Mouse (Mus musculus): ENCODE data around the gene Rabif.
"Not testable (repeated sequence)": the region's sequence is repeated elsewhere in the genome, so short reads cannot be mapped to it uniquely, and the experiment has no call there.

The Rabif gene

DNA sequence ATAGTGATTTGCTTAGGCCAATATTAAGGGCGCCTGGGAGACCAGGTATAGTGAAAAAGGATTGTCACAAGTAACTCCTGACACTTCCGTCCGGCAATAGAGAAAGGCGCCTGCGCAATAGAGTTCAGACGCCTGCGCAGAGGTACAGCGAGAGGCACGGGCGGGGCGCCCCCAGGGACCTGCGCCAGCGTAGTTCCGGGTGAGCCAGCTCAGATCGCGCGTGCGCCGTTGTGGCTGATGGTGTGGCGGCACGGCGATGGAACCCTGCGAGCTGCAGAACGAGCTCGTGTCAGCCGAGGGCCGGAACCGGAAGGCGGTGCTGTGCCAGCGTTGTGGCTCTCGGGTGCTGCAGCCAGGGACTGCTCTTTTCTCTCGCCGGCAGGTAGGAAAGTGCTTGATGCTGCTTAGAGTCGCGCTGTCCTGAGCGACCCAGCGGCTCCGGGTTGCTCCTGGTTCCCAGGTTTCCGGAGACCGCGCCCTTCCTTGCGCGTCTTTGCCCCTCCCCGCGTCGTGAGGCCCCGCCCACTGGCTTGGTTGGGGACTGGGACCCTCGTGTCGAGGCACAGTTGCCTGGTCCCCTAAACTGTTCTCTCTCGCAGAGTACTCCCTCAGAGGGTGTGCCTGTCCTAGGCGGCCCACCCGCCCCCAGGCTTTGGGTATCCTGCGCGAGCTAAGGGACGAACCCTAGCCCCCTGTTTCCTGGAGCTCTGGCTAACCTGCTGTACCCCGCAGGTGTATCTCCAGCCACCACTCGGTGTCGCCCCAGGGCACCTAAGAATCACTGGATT is at the start of gene Rabif:
Gene Rabif (plus strand): TSS at position 221 of the 788 bp plus-strand sequence.
- peak; percentile 98 for DNase-seq (ENCODE audit: low read depth, low spot score)

- DNase-seq (ENCODE audit: low read depth, low spot score) = no peak
These were observed 49.0 kb upstream of the Rabif start for GRCm38 (mm10) chr1:134445418-134445817.

GRCm38 (mm10) chr1:134448537-134448936 is 45.9 kb upstream of the Rabif start:
- DNase-seq (ENCODE audit: low read depth, low spot score) = not testable (repeated sequence)

- DNase-seq (ENCODE audit: low read depth, low spot score) = no peak
These were observed 44.2 kb upstream of the Rabif start for GRCm38 (mm10) chr1:134450201-134450600.

- peak; percentile 25 for DNase-seq (ENCODE audit: low read depth, low spot score)
These were observed 43.5 kb upstream of the Rabif start for GRCm38 (mm10) chr1:134450986-134451385.

DNA sequence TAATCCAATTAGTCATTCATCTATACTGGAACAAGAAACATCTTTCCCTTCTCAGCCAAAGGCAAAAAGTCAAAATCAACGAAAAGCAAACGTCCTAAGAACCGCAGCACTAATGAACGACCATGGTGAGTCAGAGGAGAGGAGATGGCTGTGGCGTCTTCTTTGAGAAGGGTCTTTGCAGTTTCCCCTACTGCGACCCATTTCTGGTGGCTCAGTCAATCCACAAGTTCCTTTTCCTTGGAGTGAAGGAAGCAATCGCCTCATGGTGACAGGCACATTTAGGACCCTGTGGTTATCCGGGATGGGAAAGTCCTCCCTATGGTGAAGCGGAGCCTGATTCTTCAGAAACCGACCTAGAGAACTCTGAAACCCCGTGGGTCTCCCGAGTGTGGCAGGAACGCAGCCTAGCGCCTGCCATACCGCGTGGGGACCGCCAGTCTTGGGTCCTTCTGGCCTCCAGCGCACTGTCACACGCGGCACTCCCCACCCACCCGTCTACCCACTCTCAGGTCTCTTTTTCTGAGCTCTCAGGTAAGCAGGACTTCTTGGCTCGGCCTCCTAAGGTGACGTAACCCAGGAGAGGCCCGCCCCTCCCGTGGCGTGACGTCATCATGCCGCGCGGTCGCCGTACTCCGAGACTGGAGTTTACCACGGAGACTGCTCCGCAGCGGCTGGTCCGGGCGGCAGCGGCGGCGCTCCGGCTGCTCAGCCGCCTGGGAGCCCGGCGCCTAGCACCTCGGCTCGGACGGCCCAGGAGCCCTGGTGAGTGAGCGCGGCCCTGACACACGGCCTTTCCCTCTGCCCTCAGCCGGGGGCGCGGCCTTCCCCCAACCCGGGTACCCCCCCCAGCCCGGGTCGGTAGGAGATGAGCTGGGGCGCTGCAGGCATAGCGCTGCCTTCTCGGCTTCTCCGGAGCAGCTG is 39.3 kb upstream of the Rabif start, which contains the start of gene Klhl12:
Gene Klhl12 (plus strand): TSS at position 628 of the 921 bp plus-strand sequence.
- DNase-seq (ENCODE audit: low read depth, low spot score) = peak; percentile 94

DNA sequence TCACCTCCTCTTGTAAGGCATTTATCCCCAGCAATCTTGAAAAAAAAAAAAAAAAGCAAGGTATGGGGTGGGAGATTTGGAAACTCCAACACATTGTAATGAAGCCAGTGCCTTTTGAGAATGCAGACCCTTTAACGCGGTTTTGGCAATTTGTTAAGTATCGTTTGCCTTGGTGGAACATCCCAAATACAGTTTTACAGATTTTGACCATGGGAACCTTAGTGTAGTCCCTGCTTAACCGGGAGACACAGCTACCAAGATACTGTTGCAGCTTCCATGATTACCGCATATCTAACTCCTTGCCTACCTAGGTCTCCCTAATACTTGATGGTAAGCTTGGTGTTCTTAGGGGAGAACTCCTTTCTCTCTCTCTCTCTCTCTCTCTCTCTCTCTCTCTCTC is 38.4 kb upstream of the Rabif start:
- no peak for DNase-seq (ENCODE audit: low read depth, low spot score)

- no peak for DNase-seq (ENCODE audit: low read depth, low spot score)
These were observed 36.2 kb upstream of the Rabif start for GRCm38 (mm10) chr1:134458139-134458727.

GRCm38 (mm10) chr1:134460294-134461284 is 33.9 kb upstream of the Rabif start:
- DNase-seq (ENCODE audit: low read depth, low spot score) = no peak

DNA sequence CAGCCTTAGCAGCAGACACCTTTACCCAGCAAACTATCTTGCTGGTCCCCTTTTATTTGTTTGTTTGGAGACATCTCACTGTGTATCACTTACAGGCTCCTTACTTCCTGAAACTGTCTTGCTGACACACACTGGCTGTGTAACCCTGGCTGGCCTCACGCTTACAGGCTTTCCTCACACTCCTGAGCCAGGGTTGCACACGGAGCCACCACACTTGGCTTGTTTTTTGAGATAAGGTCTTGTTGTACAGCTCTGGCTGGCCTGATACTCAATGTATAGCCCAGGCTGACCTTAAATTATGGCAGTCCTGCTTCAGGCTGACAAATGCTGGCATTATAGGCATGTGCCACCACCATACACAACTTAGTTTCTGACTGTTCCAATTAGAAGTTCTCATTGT is 9.8 kb upstream of the Rabif start:
- DNase-seq (ENCODE audit: low read depth, low spot score) = no peak

- DNase-seq (ENCODE audit: low read depth, low spot score) = no peak
These were observed 3.3 kb upstream of the Rabif start for GRCm38 (mm10) chr1:134490903-134491801.

DNA sequence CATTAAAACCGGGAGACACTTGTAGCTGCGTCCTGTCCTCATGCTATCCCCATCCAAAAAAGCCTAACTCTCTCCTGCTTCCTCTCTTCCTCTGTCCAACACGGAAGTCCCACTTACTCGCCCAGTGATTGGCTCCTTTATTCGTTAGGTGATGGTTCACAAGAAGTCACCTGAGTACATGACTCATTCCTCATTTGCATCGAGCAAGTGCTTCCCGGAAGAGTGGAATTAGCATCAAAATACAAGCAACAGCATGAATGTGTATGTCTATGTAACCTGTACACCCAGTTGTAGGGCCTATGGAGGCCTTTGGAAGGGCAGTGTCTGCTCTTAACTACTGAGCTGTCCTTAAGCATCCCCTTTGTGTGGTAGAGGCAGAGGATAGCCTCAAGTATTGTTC is 2.2 kb upstream of the Rabif start:
- DNase-seq (ENCODE audit: low read depth, low spot score) = no peak

DNA sequence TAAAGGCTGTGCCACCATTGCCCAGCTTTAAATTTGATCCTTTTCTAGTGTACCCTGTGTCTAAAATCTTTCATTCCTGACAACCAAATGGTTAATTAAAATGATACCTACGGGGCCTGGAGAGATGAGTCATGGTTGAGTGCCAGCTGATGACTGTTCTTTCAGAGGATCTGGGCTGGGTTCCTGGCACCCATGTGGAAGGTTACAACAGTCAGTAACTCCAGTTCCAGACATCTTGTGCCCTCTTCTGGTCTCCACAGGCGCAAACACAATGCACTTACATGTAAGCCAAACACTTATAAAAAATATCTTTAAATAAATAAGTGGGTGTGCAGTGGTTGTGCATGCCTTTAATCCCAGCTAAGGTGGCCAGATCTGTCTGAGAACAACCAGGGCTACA is 952 bp upstream of the Rabif start:
- no peak for DNase-seq (ENCODE audit: low read depth, low spot score)

- no peak for DNase-seq (ENCODE audit: low read depth, low spot score)
These were observed 492 bp upstream of the Rabif start for GRCm38 (mm10) chr1:134493956-134494355.

DNA sequence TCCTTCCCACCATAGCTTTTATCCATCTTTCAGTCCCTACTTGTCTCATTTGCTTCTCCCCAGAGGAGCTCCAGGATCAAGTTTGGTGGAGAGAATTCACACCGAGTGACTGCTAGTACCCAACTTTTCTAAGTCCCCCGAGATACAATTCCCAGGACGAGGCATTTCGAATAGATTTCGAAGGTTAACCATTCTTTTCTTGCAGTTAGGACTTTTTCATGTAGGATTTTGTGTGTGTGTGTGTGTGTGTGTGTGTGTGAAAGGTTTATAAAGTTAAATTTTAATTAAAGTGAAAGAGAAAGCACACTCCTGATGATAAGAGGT is 730 bp downstream of the Rabif start:
- DNase-seq (ENCODE audit: low read depth, low spot score) = no peak

DNA sequence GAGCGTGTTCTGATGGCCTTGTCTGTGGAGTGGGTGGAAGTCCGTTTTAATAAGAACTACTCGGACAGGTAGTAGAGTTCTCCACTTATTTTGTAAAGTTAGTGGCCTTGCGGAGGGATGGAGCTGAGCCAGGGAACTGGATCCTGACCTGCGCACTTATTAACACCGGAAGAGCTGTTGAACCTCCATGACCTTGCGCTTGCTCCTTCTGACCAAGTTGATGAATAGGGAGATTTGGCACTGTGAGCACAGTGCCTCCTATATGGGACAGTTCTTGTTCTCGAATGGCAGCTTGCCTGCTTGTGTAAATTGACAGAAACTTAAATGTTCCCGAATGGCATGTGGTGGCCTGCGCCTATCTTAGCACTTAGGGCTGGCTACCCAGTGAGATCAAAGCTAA is 1.5 kb downstream of the Rabif start:
- no peak for DNase-seq (ENCODE audit: low read depth, low spot score)

DNA sequence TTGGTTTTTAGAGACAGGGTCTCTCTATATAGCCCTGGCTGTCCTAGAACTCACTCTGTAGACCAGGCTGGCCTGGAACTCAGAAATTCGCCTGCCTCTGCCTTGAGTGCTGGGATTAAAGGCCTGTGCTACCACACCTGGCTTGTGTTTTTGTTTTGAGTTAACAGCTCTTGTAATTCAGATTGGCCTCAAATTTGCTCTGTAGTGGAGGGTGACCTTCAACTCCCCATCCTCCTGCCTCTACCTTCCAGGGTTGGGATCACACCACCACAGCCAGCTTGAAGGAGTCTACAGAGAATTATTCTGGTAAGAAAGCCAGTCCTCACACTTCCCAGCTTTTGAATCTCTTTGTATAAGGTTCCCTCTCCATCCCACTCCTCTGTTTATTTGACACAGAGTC is 6.5 kb downstream of the Rabif start:
- DNase-seq (ENCODE audit: low read depth, low spot score) = no peak

- no peak for DNase-seq (ENCODE audit: low read depth, low spot score)
These were observed 11.8 kb downstream of the Rabif start for GRCm38 (mm10) chr1:134506201-134506600.

DNA sequence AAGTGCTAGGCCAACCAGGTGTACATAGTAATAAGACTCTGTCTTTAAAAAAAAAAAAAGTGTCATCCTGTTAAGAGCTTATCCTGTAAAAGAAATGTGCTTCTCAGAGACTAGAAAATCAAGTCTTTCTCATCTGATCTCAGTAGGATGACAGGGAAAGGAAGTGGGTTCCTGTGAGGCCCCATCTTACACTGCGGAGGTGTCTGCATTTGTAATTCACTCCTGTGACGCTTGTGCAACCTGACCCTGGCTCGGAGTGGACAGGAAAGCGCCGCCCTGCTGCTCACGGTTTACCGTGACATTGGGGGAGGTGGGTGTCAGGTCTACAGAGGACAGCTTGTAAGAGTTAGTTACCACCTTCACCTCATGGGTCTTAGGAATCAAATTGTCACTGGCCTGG is 15.6 kb downstream of the Rabif start:
- DNase-seq (ENCODE audit: low read depth, low spot score) = no peak

DNA sequence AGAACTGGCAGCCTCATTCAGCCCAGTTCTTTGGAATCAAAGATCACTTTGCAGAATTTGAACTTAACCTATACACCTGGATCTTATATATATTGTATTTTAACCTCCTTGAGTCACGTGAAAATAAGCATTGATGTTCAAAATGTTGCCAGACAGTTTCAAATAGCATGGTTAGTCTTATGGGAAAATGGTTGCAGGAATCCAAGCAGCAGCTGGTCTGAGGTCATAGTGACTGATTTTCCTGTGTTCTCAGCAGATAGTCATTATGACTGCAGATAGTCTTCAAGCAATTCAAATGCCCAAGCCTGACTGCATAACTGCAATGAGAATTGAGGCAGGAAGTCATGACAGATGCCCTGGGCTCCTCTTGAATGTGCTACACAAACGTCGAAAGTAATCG is 17.7 kb downstream of the Rabif start:
- peak; percentile 51 for DNase-seq (ENCODE audit: low read depth, low spot score)
